In the genomic region with DNA sequence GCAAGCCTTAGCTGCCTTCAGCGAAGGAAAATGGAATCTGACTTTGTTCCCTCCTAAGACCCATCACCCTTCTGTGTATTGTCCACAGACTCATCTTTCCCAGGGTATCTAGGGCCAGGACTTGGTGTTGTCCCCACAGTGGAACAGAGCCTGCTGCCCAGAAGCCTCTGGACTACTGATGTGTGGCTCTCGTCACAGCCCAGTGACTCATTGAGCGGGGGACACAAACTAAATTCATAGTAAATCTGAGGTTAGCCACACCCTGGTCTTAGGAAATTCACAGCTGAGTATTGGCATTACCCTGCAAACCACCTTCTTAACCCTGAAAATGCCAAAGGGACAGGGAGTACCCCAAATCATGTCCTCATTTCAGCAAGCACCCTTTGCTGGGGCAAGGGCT, we compare ENCODE assay signal across 28 mouse cellular contexts. TPM values are rescaled to one million over a fixed set of nuclear protein-coding genes. Genes with fewer than 3 reads are reported as not detected.
DNase-seq lines count a peak whose midpoint lies in the region; ATAC-seq lines count a peak whose summit lies in the region.
"Had no signal": no experiment of that assay in that cellular context is flagged by ENCODE, and none has a peak within 500 bp of the region (broad histone marks: within the 10 kb centered on the region; RNA-seq: fewer than 3 reads in every experiment).

No protein-coding gene starts in this region.

- peaks cover 6% of the 10 kb centered on the region for H3K4me1 ChIP-seq in midbrain, embryonic 11.5 days (ENCODE audit: control insufficient read depth, insufficient read depth, low read length)
- peaks cover 21% of the 10 kb centered on the region for H3K4me1 ChIP-seq in midbrain, embryonic 10.5 days

- H3K9ac ChIP-seq in midbrain, embryonic 11.5 days (ENCODE audit: low read length): no peak overlapping the region
- H3K9ac ChIP-seq: embryonic facial prominence, embryonic 15.5 days; forebrain, embryonic 13.5 days; heart, embryonic 13.5 days; kidney, embryonic 15.5 days; limb, embryonic 13.5 days; lung, embryonic 15.5 days; neural tube, embryonic 13.5 days had no signal

- H3K9me3 ChIP-seq in midbrain, embryonic 11.5 days (ENCODE audit: control insufficient read depth, low read length): no peaks in the 10 kb centered on the region
- H3K9me3 ChIP-seq in midbrain, embryonic 10.5 days (replicated peaks): no peaks in the 10 kb centered on the region
- H3K9me3 ChIP-seq: embryonic facial prominence, embryonic 15.5 days; forebrain, embryonic 13.5 days; G1E; heart, embryonic 13.5 days; kidney, embryonic 15.5 days; limb, embryonic 13.5 days; lung, embryonic 15.5 days; neural tube, embryonic 13.5 days had no signal

- H3K4me2 ChIP-seq in midbrain, embryonic 11.5 days: no peak overlapping the region
- H3K4me2 ChIP-seq: embryonic facial prominence, embryonic 15.5 days; forebrain, embryonic 13.5 days; heart, embryonic 13.5 days; kidney, embryonic 15.5 days; limb, embryonic 13.5 days; liver, embryonic 11.5 days; lung, embryonic 15.5 days; neural tube, embryonic 13.5 days had no signal

- no peaks in the 10 kb centered on the region for H3K27me3 ChIP-seq in midbrain, embryonic 11.5 days (ENCODE audit: control insufficient read depth, insufficient read depth, low read length)
- H3K27me3 ChIP-seq in midbrain, embryonic 10.5 days (ENCODE audit: low read depth, poor library complexity, severe bottlenecking): no peaks in the 10 kb centered on the region
- H3K27me3 ChIP-seq: embryonic facial prominence, embryonic 15.5 days; forebrain, embryonic 13.5 days; heart, embryonic 13.5 days; kidney, embryonic 15.5 days; limb, embryonic 13.5 days; lung, embryonic 15.5 days; neural tube, embryonic 13.5 days had no signal

- H3K36me3 ChIP-seq in midbrain, embryonic 11.5 days (ENCODE audit: control insufficient read depth, insufficient read depth, low read length): peaks cover 27% of the 10 kb centered on the region
- H3K36me3 ChIP-seq in midbrain, embryonic 10.5 days: peaks cover 73% of the 10 kb centered on the region

- WGBS in midbrain, embryonic 11.5 days: 85% methylated on average over 3 of the region's 3 CpGs
- WGBS in midbrain, embryonic 10.5 days: 89% methylated on average over 3 of the region's 3 CpGs

- no peak overlapping the region for H3K4me3 ChIP-seq in midbrain, embryonic 11.5 days (ENCODE audit: low read depth, low read length)
- H3K4me3 ChIP-seq in midbrain, embryonic 10.5 days: no peak overlapping the region
- H3K4me3 ChIP-seq: embryonic facial prominence, embryonic 15.5 days; forebrain, embryonic 13.5 days; heart, embryonic 13.5 days; kidney, embryonic 15.5 days; left cerebral cortex, adult 2 months; limb, embryonic 13.5 days; lung, embryonic 15.5 days; neural tube, embryonic 13.5 days had no signal

- no peak for ATAC-seq in midbrain, embryonic 11.5 days (ENCODE audit: low FRiP score)
- ATAC-seq: forebrain, embryonic 13.5 days; hindbrain, embryonic 16.5 days; midbrain, embryonic 16.5 days had no signal

- DNase-seq in adrenal gland, adult 2 months: peak; percentile 52
- DNase-seq in adrenal gland, postnatal 10 days: no peak
- DNase-seq in midbrain, embryonic 11.5 days (ENCODE audit: low spot score, missing footprints): peak; percentile 10
- DNase-seq in midbrain, embryonic 10.5 days (ENCODE audit: low spot score): no peak
- peak; percentile 1 for DNase-seq in brain, adult 2 months (ENCODE audit: low read depth, low spot score)
- DNase-seq in layer of hippocampus, postnatal 36 days: no peak
- DNase-seq in ovary, adult 18-20 months (ENCODE audit: low spot score): no peak
- DNase-seq: cerebellum, adult 2 months; cerebellum, postnatal 14 days; gastrocnemius, postnatal 14 days; heart, adult 18-20 months; kidney, adult 18-20 months; kidney, postnatal 25 days; right cerebral cortex, postnatal 14 days; thymus, postnatal 14 days had no signal

- H3K27ac ChIP-seq in midbrain, embryonic 11.5 days (ENCODE audit: low read depth, low read length): no peak overlapping the region
- H3K27ac ChIP-seq in midbrain, embryonic 10.5 days (replicated peaks): no peak overlapping the region
- H3K27ac ChIP-seq: embryonic facial prominence, embryonic 15.5 days; forebrain, embryonic 13.5 days; heart, embryonic 13.5 days; kidney, embryonic 15.5 days; left cerebral cortex, adult 2 months; limb, embryonic 13.5 days; lung, embryonic 15.5 days; macrophage; neural tube, embryonic 13.5 days had no signal

RNA-seq across cellular contexts. Expression of a gene that starts 10.3 kb away (rescaled TPM):
- total RNA-seq in adrenal gland, adult 2 months (2021): 100 to 1,000 TPM; 136 to 166 TPM
- 494 and 666 TPM in 2 replicates for polyA plus RNA-seq in adrenal gland, adult 2 months (2012; rRNA removed)
- total RNA-seq in adrenal gland, postnatal 10 days (2021): 100 to 1,000 TPM; 144 to 202 TPM
- 2.8 and 3.3 TPM in 2 replicates for polyA plus RNA-seq in midbrain, embryonic 11.5 days (2014; fragmentation: Nextera tagmentation; extraction: Ambion mirVana)
- 4.6 and 4.7 TPM in 2 replicates for polyA plus RNA-seq in midbrain, embryonic 10.5 days (2016; fragmentation: Nextera tagmentation; extraction: Ambion mirVana)
- total RNA-seq in layer of hippocampus, postnatal 36 days (2021): 10 to 100 TPM; 26.3 to 28.9 TPM

RNA-seq across cellular contexts. Expression of a gene that starts 10.6 kb away (rescaled TPM):
- 1 to 10 TPM; 1.6 to 1.8 TPM for total RNA-seq in adrenal gland, adult 2 months (2021)
- polyA plus RNA-seq in adrenal gland, adult 2 months (2012; rRNA removed): 2.6 and 3.0 TPM in 2 replicates
- 1 to 10 TPM; 5.2 TPM for total RNA-seq in adrenal gland, postnatal 10 days (2021)
- polyA plus RNA-seq in midbrain, embryonic 11.5 days (2014; fragmentation: Nextera tagmentation; extraction: Ambion mirVana): 0.84 and 1.2 TPM in 2 replicates
- polyA plus RNA-seq in midbrain, embryonic 10.5 days (2016; fragmentation: Nextera tagmentation; extraction: Ambion mirVana): 1.2 and 1.8 TPM in 2 replicates
- total RNA-seq in layer of hippocampus, postnatal 36 days (2021): 1 to 10 TPM; 1.1 to 2.5 TPM

RNA-seq across cellular contexts. Expression of a gene that starts 10.9 kb away (rescaled TPM):
- 10 to 100 TPM; 33.2 to 54.7 TPM for total RNA-seq in adrenal gland, adult 2 months (2021)
- polyA plus RNA-seq in adrenal gland, adult 2 months (2012; rRNA removed): 83.6 and 92.2 TPM in 2 replicates
- 10 to 100 TPM; 44.3 to 47.1 TPM for total RNA-seq in adrenal gland, postnatal 10 days (2021)
- 60.2 and 64.1 TPM in 2 replicates for polyA plus RNA-seq in midbrain, embryonic 11.5 days (2014; fragmentation: Nextera tagmentation; extraction: Ambion mirVana)
- 154 and 162 TPM in 2 replicates for polyA plus RNA-seq in midbrain, embryonic 10.5 days (2016; fragmentation: Nextera tagmentation; extraction: Ambion mirVana)
- total RNA-seq in layer of hippocampus, postnatal 36 days (2021): 10 to 100 TPM; 29.7 to 30.6 TPM

RNA-seq across cellular contexts. Expression of a gene that starts 22.0 kb away (rescaled TPM):
- total RNA-seq in adrenal gland, adult 2 months (2021): 100 to 1,000 TPM; 117 TPM
- polyA plus RNA-seq in adrenal gland, adult 2 months (2012; rRNA removed): 650 and 890 TPM in 2 replicates
- total RNA-seq in adrenal gland, postnatal 10 days (2021): 100 to 1,000 TPM in 1 of 2 experiments, 10 to 100 TPM in 1; 92.4 to 109 TPM
- 31.8 and 34.3 TPM in 2 replicates for polyA plus RNA-seq in midbrain, embryonic 11.5 days (2014; fragmentation: Nextera tagmentation; extraction: Ambion mirVana)
- polyA plus RNA-seq in midbrain, embryonic 10.5 days (2016; fragmentation: Nextera tagmentation; extraction: Ambion mirVana): 89.5 and 98.1 TPM in 2 replicates
- total RNA-seq in layer of hippocampus, postnatal 36 days (2021): 10 to 100 TPM; 78.8 to 80.6 TPM

RNA-seq across cellular contexts. Expression of a gene that starts 22.1 kb away (rescaled TPM):
- total RNA-seq in adrenal gland, adult 2 months (2021): 10 to 100 TPM; 51.0 to 72.6 TPM
- 180 and 223 TPM in 2 replicates for polyA plus RNA-seq in adrenal gland, adult 2 months (2012; rRNA removed)
- 10 to 100 TPM; 61.9 to 73.1 TPM for total RNA-seq in adrenal gland, postnatal 10 days (2021)
- polyA plus RNA-seq in midbrain, embryonic 11.5 days (2014; fragmentation: Nextera tagmentation; extraction: Ambion mirVana): 63.4 and 69.4 TPM in 2 replicates
- 77.8 and 89.4 TPM in 2 replicates for polyA plus RNA-seq in midbrain, embryonic 10.5 days (2016; fragmentation: Nextera tagmentation; extraction: Ambion mirVana)
- 10 to 100 TPM; 63.7 to 64.6 TPM for total RNA-seq in layer of hippocampus, postnatal 36 days (2021)

Comparison
In these comparisons a context has a peak if more than half of its experiments do, and no peak if none do; other contexts are left out.
1. DNase-seq: peak in adrenal gland, adult 2 months (single experiment), midbrain, embryonic 11.5 days (single experiment) and brain, adult 2 months (single experiment); none in adrenal gland, postnatal 10 days (single experiment), midbrain, embryonic 10.5 days (single experiment), layer of hippocampus, postnatal 36 days (0 of 2) and ovary, adult 18-20 months (single experiment).
2. RNA of a gene that starts 10.3 kb away (total RNA-seq): 144 to 202 TPM in adrenal gland, postnatal 10 days and 136 to 166 TPM in adrenal gland, adult 2 months; 26.3 to 28.9 TPM in layer of hippocampus, postnatal 36 days; every median in the first group is over 4 times any median in the second.